Mouse (Mus musculus): ENCODE measurements at regions not wholly inside any gene's neighbourhood (a gene's known extent, or its start where the extent isn't known, plus 50 kb on each side); places are given as distances from the start of the nearest gene placed in this dataset.
A peak's percentile ranks its signal among the peaks of the same experiment; 100 is the strongest.

DNA sequence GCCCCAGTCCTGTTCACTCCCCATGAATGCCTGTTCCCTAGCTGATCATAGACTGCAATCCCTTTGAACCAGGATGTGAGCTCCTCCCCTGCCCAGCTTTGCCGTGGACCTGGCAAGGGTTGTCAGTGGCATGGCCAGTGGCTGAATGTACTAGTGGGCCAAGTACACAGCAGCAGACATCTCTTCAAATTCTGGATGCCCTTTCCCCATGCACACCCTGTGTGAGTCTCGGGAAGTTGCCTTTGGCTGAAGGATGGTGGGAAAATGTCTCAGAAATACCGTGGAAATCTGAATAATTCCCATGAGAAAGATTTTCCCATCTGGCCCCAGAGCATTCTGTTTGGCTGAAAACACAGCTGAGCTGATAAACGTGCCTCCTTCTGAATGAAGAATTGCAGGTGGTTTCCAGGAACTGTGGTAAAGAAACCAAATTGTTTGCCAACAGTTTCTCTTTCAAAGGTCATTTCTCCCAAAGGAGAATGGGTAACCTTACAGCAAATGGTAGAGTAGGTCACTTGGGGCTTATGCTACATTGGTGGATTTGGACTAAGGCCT, 476.2 kb downstream of the Glrx3 start:
- no peak for ATAC-seq
- H3K27me3 ChIP-seq (replicated peaks; ENCODE audit: control insufficient read depth, insufficient read depth, low read length), result no peaks in the 10 kb centered on the region
- no peaks in the 10 kb centered on the region for H3K9me3 ChIP-seq (ENCODE audit: control insufficient read depth, low read length)
- no peak overlapping the region for H3K4me3 ChIP-seq (replicated peaks; ENCODE audit: low read length)
- no peaks in the 10 kb centered on the region for H3K36me3 ChIP-seq (ENCODE audit: control insufficient read depth, insufficient read depth)
- H3K4me1 ChIP-seq (replicated peaks; ENCODE audit: control insufficient read depth, insufficient read depth, low read length), result peaks cover 10% of the 10 kb centered on the region
- no peak overlapping the region for H3K4me2 ChIP-seq (ENCODE audit: low read length)
- H3K27ac ChIP-seq (ENCODE audit: low read length), result no peak overlapping the region
- 42% methylated on average over 4 of the region's 4 CpGs for WGBS
- no peak overlapping the region for H3K9ac ChIP-seq (replicated peaks; ENCODE audit: low read depth, low read length)

DNA sequence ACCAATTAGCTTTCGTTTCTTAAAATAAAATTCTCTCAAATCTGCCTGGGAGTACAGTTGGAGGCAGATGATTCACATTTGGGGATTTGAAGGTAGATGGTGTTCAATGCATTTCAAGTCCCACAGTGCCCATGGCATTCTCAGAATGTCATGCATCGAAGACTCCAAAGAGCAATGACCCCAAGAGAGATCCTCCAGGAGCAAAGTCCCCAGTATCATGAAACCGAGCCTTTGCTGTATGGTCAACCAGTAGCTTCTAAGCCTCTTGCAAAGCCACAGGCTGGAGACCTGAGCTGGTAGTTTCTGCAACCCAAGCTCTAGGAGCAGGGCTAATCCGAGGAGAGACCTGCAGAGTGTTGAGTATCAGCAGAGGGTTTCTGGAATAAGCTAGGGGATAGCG, 477.1 kb downstream of the Glrx3 start:
- no peak for ATAC-seq
- Histone ChIP-seq H3K36me3 (ENCODE audit: control insufficient read depth, insufficient read depth) (no peaks in the 10 kb centered on the region), H3K4me3 (replicated peaks; ENCODE audit: low read length) (no peak overlapping the region), H3K27me3 (replicated peaks; ENCODE audit: control insufficient read depth, insufficient read depth, low read length) (no peaks in the 10 kb centered on the region), H3K9me3 (ENCODE audit: control insufficient read depth, low read length) (no peaks in the 10 kb centered on the region), H3K4me2 (ENCODE audit: low read length) (no peak overlapping the region), H3K9ac (replicated peaks; ENCODE audit: low read depth, low read length) (no peak overlapping the region), H3K27ac (ENCODE audit: low read length) (no peak overlapping the region), H3K4me1 (replicated peaks; ENCODE audit: control insufficient read depth, insufficient read depth, low read length) (peaks cover 10% of the 10 kb centered on the region)
- 84% methylated on average over 5 of the region's 5 CpGs for WGBS

DNA sequence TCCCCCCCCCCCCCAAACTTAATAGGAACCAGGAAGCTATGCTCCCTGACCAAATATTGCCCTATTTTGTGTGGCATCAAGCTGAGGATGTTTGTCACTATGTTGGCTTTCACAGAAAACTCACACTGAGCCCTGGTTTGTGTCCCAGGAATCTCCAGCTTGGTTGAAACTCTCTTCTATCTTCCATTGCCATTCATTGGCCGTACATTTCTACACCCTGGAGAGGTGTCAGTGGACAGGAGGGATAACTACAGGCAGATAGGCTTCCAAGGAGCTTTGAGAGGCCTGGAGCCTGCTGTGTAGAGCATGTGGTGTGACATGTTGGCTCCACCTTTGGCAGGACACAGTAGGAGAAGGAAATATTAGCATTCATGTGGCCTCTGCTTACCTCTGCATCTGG, 478.9 kb downstream of the Glrx3 start:
- no peak for ATAC-seq
- Histone ChIP-seq H3K9me3 (ENCODE audit: control insufficient read depth, low read length) (no peaks in the 10 kb centered on the region), H3K4me3 (replicated peaks; ENCODE audit: low read length) (no peak overlapping the region), H3K9ac (replicated peaks; ENCODE audit: low read depth, low read length) (no peak overlapping the region), H3K27me3 (replicated peaks; ENCODE audit: control insufficient read depth, insufficient read depth, low read length) (no peaks in the 10 kb centered on the region; the same call in 1 of the 2 replicates), H3K36me3 (ENCODE audit: control insufficient read depth, insufficient read depth) (no peaks in the 10 kb centered on the region), H3K4me1 (replicated peaks; ENCODE audit: control insufficient read depth, insufficient read depth, low read length) (peaks cover 10% of the 10 kb centered on the region), H3K27ac (ENCODE audit: low read length) (no peak overlapping the region), H3K4me2 (ENCODE audit: low read length) (no peak overlapping the region)
- 71% methylated on average over 1 of the region's 1 CpGs for WGBS

DNA sequence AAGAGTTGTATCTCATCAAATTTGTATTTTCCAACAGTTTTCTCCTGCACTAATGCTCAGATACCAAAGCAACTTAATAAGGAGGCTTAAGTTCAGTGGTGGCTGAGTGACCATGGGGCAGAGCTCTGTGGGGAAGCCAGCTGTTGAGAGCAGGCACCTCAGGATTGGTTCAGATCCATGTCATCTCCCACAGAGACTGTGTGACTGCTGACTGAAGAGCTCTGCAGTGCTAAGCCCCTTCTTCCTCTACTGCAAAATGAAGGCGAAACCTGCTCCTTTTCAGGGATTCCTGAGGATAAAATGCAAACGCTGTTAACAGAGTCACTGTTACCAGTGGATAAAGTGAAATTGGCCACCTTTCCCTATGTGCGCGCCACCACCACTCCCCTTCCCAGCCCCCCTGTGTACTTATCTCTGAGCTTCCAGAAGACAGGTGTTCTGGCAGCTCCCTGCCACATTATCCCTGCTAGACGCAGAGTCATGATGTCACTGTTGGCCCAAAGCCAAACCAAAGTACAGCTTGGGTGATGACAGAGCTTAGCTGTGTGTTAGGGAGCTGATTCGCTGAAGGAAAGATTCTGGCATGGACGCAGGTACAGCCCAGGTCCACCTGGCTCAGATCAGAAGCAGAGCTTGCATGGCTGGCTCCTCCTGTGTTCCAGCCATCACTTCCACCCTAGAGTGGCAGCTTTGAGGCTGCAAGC, 472.9 kb downstream of the Tcerg1l start:
- Histone ChIP-seq H3K27me3 (replicated peaks; ENCODE audit: control insufficient read depth, insufficient read depth, low read length) (no peaks in the 10 kb centered on the region; the same call in 1 of the 2 replicates), H3K9ac (replicated peaks; ENCODE audit: low read depth, low read length) (no peak overlapping the region), H3K4me3 (replicated peaks; ENCODE audit: low read length) (no peak overlapping the region), H3K4me1 (replicated peaks; ENCODE audit: control insufficient read depth, insufficient read depth, low read length) (peaks cover 9% of the 10 kb centered on the region), H3K4me2 (ENCODE audit: low read length) (peak overlapping the region; percentile 32; the same call in 1 of the 2 replicates), H3K27ac (ENCODE audit: low read length) (no peak overlapping the region), H3K9me3 (ENCODE audit: control insufficient read depth, low read length) (no peaks in the 10 kb centered on the region), H3K36me3 (ENCODE audit: control insufficient read depth, insufficient read depth) (no peaks in the 10 kb centered on the region)
- ATAC-seq, result peak; percentile 82; the same call in 1 of the 2 replicates
- WGBS, result 26% methylated on average over 7 of the region's 7 CpGs

DNA sequence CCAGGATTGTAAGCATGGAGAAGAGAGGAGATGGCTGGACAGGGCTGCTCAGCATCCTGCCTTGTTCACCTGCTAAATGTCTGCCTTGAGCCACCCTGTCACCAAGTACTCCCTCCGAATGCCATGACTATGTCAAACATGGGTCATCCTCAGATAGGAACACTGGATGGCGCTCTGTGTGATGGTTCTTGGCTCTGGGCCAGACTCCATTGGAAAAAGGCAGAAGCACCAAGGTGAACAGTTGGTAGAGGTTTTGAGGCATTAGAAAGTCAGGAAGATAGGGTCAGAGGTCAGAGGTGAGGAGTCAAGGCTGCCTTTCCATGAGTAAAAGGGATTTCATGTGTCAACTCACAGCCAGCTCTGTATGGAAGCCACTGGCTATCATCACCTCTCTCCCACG, 471.9 kb downstream of the Tcerg1l start:
- ATAC-seq, result no peak
- Histone ChIP-seq H3K4me3 (replicated peaks; ENCODE audit: low read length) (no peak overlapping the region), H3K4me2 (ENCODE audit: low read length) (no peak overlapping the region), H3K4me1 (replicated peaks; ENCODE audit: control insufficient read depth, insufficient read depth, low read length) (peaks cover 9% of the 10 kb centered on the region), H3K36me3 (ENCODE audit: control insufficient read depth, insufficient read depth) (no peaks in the 10 kb centered on the region), H3K9ac (replicated peaks; ENCODE audit: low read depth, low read length) (no peak overlapping the region), H3K27ac (ENCODE audit: low read length) (no peak overlapping the region), H3K27me3 (replicated peaks; ENCODE audit: control insufficient read depth, insufficient read depth, low read length) (no peaks in the 10 kb centered on the region), H3K9me3 (ENCODE audit: control insufficient read depth, low read length) (no peaks in the 10 kb centered on the region)
- WGBS, result 81% methylated on average over 3 of the region's 3 CpGs

DNA sequence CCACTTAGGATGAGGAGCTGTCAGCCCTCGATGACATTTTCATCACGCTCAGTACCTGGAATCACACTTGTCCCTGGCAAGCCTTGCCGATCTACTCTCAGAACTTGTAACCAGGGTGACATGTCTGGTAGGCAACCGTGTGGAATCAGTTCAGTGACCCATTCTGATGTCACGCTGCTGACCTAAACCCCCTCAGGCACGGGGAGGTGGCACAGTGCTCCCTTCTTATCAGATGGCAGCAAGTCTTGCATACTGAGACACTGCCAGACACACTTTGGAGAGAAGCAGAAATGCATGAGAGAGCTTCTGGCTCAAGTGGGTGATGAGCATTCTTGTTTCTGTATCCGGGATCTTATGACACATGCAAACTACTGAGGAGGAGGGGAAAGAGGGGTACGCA, 470.2 kb downstream of the Tcerg1l start:
- WGBS, result 79% methylated on average over 8 of the region's 8 CpGs
- Histone ChIP-seq H3K36me3 (ENCODE audit: control insufficient read depth, insufficient read depth) (no peaks in the 10 kb centered on the region), H3K4me2 (ENCODE audit: low read length) (no peak overlapping the region), H3K27ac (ENCODE audit: low read length) (no peak overlapping the region), H3K9me3 (ENCODE audit: control insufficient read depth, low read length) (no peaks in the 10 kb centered on the region), H3K27me3 (replicated peaks; ENCODE audit: control insufficient read depth, insufficient read depth, low read length) (no peaks in the 10 kb centered on the region), H3K4me3 (replicated peaks; ENCODE audit: low read length) (no peak overlapping the region), H3K4me1 (replicated peaks; ENCODE audit: control insufficient read depth, insufficient read depth, low read length) (peaks cover 9% of the 10 kb centered on the region), H3K9ac (replicated peaks; ENCODE audit: low read depth, low read length) (no peak overlapping the region)
- no peak for ATAC-seq

DNA sequence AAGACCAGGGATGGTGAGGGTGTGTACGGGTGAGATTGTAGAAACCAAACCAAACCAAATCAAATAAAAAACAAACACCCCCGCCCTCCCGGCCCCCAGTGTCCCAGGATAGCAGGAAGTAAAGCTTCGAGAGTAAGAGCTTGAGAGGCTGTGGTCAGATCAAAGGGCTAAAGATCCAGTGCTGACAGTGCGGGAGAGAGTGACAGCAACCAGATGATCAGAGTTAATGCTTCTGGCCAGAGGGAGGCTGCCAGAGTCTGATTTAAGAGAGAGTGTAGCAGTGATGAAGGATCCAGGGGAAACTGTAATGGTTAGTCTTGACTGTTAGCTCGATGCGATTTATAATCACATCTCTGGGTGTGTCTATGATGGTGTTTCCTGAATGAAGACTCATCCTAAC, 467.3 kb downstream of the Tcerg1l start:
- Histone ChIP-seq H3K4me1 (replicated peaks; ENCODE audit: control insufficient read depth, insufficient read depth, low read length) (no peaks in the 10 kb centered on the region), H3K4me2 (ENCODE audit: low read length) (no peak overlapping the region), H3K9me3 (ENCODE audit: control insufficient read depth, low read length) (no peaks in the 10 kb centered on the region), H3K27ac (ENCODE audit: low read length) (no peak overlapping the region), H3K4me3 (replicated peaks; ENCODE audit: low read length) (no peak overlapping the region), H3K9ac (replicated peaks; ENCODE audit: low read depth, low read length) (no peak overlapping the region), H3K27me3 (replicated peaks; ENCODE audit: control insufficient read depth, insufficient read depth, low read length) (no peaks in the 10 kb centered on the region), H3K36me3 (ENCODE audit: control insufficient read depth, insufficient read depth) (no peaks in the 10 kb centered on the region)
- 78% methylated on average over 7 of the region's 7 CpGs for WGBS
- ATAC-seq, result no peak

DNA sequence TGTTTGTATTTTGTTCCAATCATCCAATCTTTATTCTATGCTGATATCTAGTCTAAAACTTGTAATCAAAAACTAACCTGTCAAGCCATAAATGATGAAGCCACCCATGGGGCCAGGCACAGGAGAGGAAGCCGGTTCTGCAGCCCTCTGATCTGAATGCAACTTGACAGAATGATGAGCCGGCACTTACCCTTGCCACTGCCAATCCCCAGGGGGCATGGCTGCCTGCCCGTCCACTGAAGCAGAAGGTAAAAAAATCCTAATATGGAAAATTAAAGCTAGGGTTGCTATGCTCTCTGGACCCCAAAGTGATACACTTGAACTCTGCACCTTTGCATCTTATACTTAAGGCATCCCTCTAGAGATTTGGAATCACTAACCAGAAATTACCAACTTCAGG, 461.6 kb downstream of the Tcerg1l start:
- ATAC-seq, result no peak
- 49% methylated on average over 3 of the region's 3 CpGs for WGBS

DNA sequence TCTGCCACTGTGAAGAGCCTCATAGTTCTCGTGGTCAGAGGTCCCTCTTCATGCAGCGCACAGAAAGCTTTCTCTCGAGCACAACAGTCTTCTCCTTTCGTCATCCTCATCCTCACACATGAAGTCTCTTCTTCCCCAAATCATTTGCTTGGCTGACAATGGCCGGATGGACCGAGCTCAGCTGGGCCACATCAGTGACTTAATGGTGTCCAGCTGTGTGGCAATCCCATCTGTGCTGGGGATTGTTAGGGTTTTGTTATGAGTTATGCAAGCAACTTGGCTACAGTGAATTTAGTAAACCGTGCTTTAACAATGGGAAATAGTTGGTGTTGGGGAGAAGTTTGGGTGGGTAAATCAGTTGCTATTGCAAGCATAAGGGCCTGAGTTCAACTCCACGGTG, 458.4 kb downstream of the Tcerg1l start:
- no peaks in the 10 kb centered on the region for H3K4me1 ChIP-seq (replicated peaks; ENCODE audit: control insufficient read depth, insufficient read depth, low read length)
- H3K27me3 ChIP-seq (replicated peaks; ENCODE audit: control insufficient read depth, insufficient read depth, low read length), result no peaks in the 10 kb centered on the region
- no peak overlapping the region for H3K9ac ChIP-seq (replicated peaks; ENCODE audit: low read depth, low read length)
- no peak for ATAC-seq
- H3K4me3 ChIP-seq (replicated peaks; ENCODE audit: low read length), result no peak overlapping the region
- H3K9me3 ChIP-seq (ENCODE audit: control insufficient read depth, low read length), result no peaks in the 10 kb centered on the region
- no peak overlapping the region for H3K4me2 ChIP-seq (ENCODE audit: low read length)
- no peak overlapping the region for H3K27ac ChIP-seq (ENCODE audit: low read length)
- no peaks in the 10 kb centered on the region for H3K36me3 ChIP-seq (ENCODE audit: control insufficient read depth, insufficient read depth)
- 77% methylated on average over 8 of the region's 8 CpGs for WGBS

More for the DNA sequence above, 461.6 kb downstream of the Tcerg1l start:
- no peaks in the 10 kb centered on the region for H3K9me3 ChIP-seq (ENCODE audit: control insufficient read depth, low read length)
- no peak overlapping the region for H3K27ac ChIP-seq (ENCODE audit: low read length)
- no peak overlapping the region for H3K4me2 ChIP-seq (ENCODE audit: low read length)
- no peaks in the 10 kb centered on the region for H3K27me3 ChIP-seq (replicated peaks; ENCODE audit: control insufficient read depth, insufficient read depth, low read length)
- no peaks in the 10 kb centered on the region for H3K36me3 ChIP-seq (ENCODE audit: control insufficient read depth, insufficient read depth)
- no peak overlapping the region for H3K4me3 ChIP-seq (replicated peaks; ENCODE audit: low read length)
- H3K9ac ChIP-seq (replicated peaks; ENCODE audit: low read depth, low read length), result no peak overlapping the region
- no peaks in the 10 kb centered on the region for H3K4me1 ChIP-seq (replicated peaks; ENCODE audit: control insufficient read depth, insufficient read depth, low read length)
